Mouse (Mus musculus) lung, postnatal 10 days (tissue): Measurements from ENCODE around the gene Mr1.
"Not testable (repeated sequence)": the region's sequence is repeated elsewhere in the genome, so short reads cannot be mapped to it uniquely, and the experiment has no call there.

Source experiments
- DNase-seq: peaks from one replicate; pipeline ENCODE4 v3.0.0; 2021

Mr1 gene

GRCm38 (mm10) chr1:155146572-155146980 lies at the start of gene Mr1:
Mr1 (minus strand) TSS chr1:155146814.
- peak; percentile 67 for DNase-seq

- no peak for DNase-seq
Measured at GRCm38 (mm10) chr1:155192805-155193368, 46.3 kb upstream of the Mr1 start.

- DNase-seq = peak; percentile 53
Measured at GRCm38 (mm10) chr1:155191671-155192070, 45.1 kb upstream of the Mr1 start.

- no peak for DNase-seq
Measured at GRCm38 (mm10) chr1:155191219-155191618, 44.6 kb upstream of the Mr1 start.

- no peak for DNase-seq
Measured at GRCm38 (mm10) chr1:155188656-155189055, 42.0 kb upstream of the Mr1 start.

GRCm38 (mm10) chr1:155184191-155184590 lies 37.6 kb upstream of the Mr1 start:
- no peak for DNase-seq

- DNase-seq = no peak
Measured at GRCm38 (mm10) chr1:155178192-155178924, 31.7 kb upstream of the Mr1 start.

GRCm38 (mm10) chr1:155174424-155174823 lies 27.8 kb upstream of the Mr1 start:
- DNase-seq = no peak

- not testable (repeated sequence) for DNase-seq
Measured at GRCm38 (mm10) chr1:155173644-155174016, 27.0 kb upstream of the Mr1 start.

GRCm38 (mm10) chr1:155172895-155173643 lies 26.5 kb upstream of the Mr1 start:
- no peak for DNase-seq

- DNase-seq = no peak
Measured at GRCm38 (mm10) chr1:155169935-155170334, 23.3 kb upstream of the Mr1 start.

GRCm38 (mm10) chr1:155167453-155167852 lies 20.8 kb upstream of the Mr1 start:
- peak; percentile 11 for DNase-seq

GRCm38 (mm10) chr1:155158970-155159484 lies 12.4 kb upstream of the Mr1 start:
- DNase-seq = peak; percentile 85

- peak; percentile 99 for DNase-seq
Measured at GRCm38 (mm10) chr1:155158141-155158969, 11.7 kb upstream of the Mr1 start, which contains the start of gene Stx6. Stx6 (plus strand) TSS chr1:155158715.

- no peak for DNase-seq
Measured at GRCm38 (mm10) chr1:155153906-155154305, 7.3 kb upstream of the Mr1 start.

GRCm38 (mm10) chr1:155150821-155151220 lies 4.2 kb upstream of the Mr1 start:
- no peak for DNase-seq

GRCm38 (mm10) chr1:155149403-155149802 lies 2.8 kb upstream of the Mr1 start:
- DNase-seq = no peak

GRCm38 (mm10) chr1:155147228-155147627 lies 614 bp upstream of the Mr1 start:
- DNase-seq = no peak

GRCm38 (mm10) chr1:155145620-155146019 lies 994 bp downstream of the Mr1 start:
- DNase-seq = peak; percentile 75

- DNase-seq = peak; percentile 86
Measured at GRCm38 (mm10) chr1:155140076-155140475, 6.5 kb downstream of the Mr1 start.

GRCm38 (mm10) chr1:155138795-155139194 lies 7.8 kb downstream of the Mr1 start:
- peak; percentile 80 for DNase-seq

- DNase-seq = no peak
Measured at GRCm38 (mm10) chr1:155134866-155135265, 11.7 kb downstream of the Mr1 start.
